Mouse (Mus musculus): ENCODE data around the gene Slc2a1. TPM values are rescaled to one million over a fixed set of nuclear protein-coding genes. Genes with fewer than 3 reads are reported as not detected.

Slc2a1 gene
- polyA plus RNA-seq, 1 experiment from 2014 or later, result 94.2 TPM

DNA sequence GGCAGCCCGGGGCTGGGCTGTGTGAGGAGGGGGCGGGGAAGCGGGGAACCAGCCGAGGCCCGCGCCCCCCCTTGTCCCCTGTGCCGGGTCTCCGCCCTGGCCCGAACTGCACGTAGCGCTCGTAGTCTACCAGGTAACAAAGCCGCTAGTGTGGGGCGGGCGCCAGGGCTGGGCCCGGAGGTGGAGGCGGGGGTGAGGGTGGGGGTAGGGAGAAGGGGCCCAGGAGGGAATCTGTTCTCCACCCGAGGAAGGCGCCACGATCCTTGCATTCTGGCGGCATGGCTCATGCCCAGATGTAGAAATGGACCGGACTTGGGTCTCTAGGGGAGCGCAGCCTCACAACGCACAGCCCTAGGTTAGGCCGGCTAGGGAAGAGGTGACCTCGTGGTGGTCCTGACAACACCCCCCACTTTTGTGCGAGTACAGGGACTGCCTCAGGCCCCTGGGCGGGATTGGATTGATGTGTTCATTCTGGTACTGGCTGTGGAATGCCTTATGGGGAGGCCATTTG is 35.5 kb upstream of the Slc2a1 start:
- Histone ChIP-seq H3K9me3 (ENCODE audit: control insufficient read depth, low read length) (no peaks in the 10 kb centered on the region), H3K4me1 (ENCODE audit: control insufficient read depth, insufficient read depth, low read length) (peaks cover 40% of the 10 kb centered on the region), H3K4me3 (ENCODE audit: low read depth, low read length) (peak overlapping the region; percentile 19; the same call in 1 of the 2 replicates), H3K27me3 (replicated peaks; ENCODE audit: control insufficient read depth, insufficient read depth, low read length) (peaks cover 11% of the 10 kb centered on the region), H3K9ac (ENCODE audit: low read depth, low read length) (peak overlapping the region; percentile 46), H3K27ac (replicated peaks; ENCODE audit: low read depth, low read length) (peak overlapping the region; percentile 84), H3K4me2 (ENCODE audit: low read depth, low read length) (peak overlapping the region; percentile 39), H3K36me3 (ENCODE audit: control insufficient read depth, insufficient read depth, low read length) (no peaks in the 10 kb centered on the region)
- ATAC-seq (ENCODE audit: low read depth) (peak; percentile 93), DNase-seq (ENCODE audit: low spot score) (peak; percentile 89)
- WGBS, result 5% methylated on average over 22 of the region's 28 CpGs

DNA sequence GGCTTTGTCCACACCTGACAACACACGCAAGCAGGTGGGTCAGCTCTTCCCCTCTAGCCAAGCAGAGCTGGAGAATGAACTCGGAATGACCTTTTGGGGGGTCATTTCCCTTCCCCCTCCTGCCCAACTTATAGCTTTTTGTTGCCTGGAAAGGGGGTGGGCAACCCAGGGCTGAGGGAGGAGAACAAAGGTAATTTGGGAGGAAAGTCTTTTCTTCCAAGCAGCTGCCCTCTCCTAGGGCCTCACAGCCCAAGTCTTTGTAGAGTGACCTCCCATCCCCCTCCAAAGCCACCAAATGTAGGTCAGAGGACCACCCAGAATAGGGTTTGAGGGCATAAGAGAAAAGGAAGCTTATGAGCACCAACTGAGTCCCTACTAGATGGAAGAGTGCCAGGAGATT is 34.9 kb upstream of the Slc2a1 start:
- Histone ChIP-seq H3K4me3 (ENCODE audit: low read depth, low read length) (no peak overlapping the region), H3K27me3 (replicated peaks; ENCODE audit: control insufficient read depth, insufficient read depth, low read length) (peaks cover 11% of the 10 kb centered on the region), H3K27ac (replicated peaks; ENCODE audit: low read depth, low read length) (peak overlapping the region; percentile 84), H3K9me3 (ENCODE audit: control insufficient read depth, low read length) (no peaks in the 10 kb centered on the region), H3K4me2 (ENCODE audit: low read depth, low read length) (peak overlapping the region; percentile 39; the same call in 1 of the 2 replicates), H3K4me1 (ENCODE audit: control insufficient read depth, insufficient read depth, low read length) (peaks cover 40% of the 10 kb centered on the region), H3K9ac (ENCODE audit: low read depth, low read length) (no peak overlapping the region; the same call in 1 of the 2 replicates), H3K36me3 (ENCODE audit: control insufficient read depth, insufficient read depth, low read length) (no peaks in the 10 kb centered on the region)
- WGBS, result 34% methylated on average over 2 of the region's 2 CpGs
- DNase-seq (ENCODE audit: low spot score) (no peak), ATAC-seq (ENCODE audit: low read depth) (no peak)

DNA sequence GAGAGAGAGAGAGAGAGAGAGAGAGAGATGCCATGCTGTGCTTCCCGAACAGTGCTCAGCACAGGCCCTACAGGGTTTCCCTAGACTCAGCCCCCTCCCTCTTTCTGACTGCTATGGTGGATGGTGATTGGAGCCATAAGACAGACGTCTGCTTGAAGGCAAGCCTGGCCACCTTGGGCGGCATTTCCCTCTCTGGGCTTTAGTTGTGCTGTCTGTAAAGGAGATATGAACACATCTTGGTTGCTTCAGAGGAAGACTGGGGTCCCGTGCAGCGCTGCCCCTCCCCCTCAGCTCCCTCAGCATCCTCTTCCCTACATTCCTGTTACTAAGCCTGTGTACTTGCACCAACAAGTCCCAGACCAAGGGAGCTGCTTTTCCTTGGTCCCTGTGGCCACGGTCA is 33.9 kb upstream of the Slc2a1 start:
- peaks cover 11% of the 10 kb centered on the region for H3K27me3 ChIP-seq (replicated peaks; ENCODE audit: control insufficient read depth, insufficient read depth, low read length)
- ATAC-seq (ENCODE audit: low read depth) (no peak), DNase-seq (ENCODE audit: low spot score) (no peak)
- no peaks in the 10 kb centered on the region for H3K9me3 ChIP-seq (ENCODE audit: control insufficient read depth, low read length)
- no peak overlapping the region for H3K4me2 ChIP-seq (ENCODE audit: low read depth, low read length)
- H3K4me1 ChIP-seq (ENCODE audit: control insufficient read depth, insufficient read depth, low read length), result peaks cover 40% of the 10 kb centered on the region
- H3K36me3 ChIP-seq (ENCODE audit: control insufficient read depth, insufficient read depth, low read length), result no peaks in the 10 kb centered on the region
- WGBS, result 16% methylated on average over 6 of the region's 6 CpGs
- peak overlapping the region; percentile 15; the same call in 1 of the 2 replicates for H3K27ac ChIP-seq (replicated peaks; ENCODE audit: low read depth, low read length)
- no peak overlapping the region for H3K9ac ChIP-seq (ENCODE audit: low read depth, low read length)
- H3K4me3 ChIP-seq (ENCODE audit: low read depth, low read length), result no peak overlapping the region

DNA sequence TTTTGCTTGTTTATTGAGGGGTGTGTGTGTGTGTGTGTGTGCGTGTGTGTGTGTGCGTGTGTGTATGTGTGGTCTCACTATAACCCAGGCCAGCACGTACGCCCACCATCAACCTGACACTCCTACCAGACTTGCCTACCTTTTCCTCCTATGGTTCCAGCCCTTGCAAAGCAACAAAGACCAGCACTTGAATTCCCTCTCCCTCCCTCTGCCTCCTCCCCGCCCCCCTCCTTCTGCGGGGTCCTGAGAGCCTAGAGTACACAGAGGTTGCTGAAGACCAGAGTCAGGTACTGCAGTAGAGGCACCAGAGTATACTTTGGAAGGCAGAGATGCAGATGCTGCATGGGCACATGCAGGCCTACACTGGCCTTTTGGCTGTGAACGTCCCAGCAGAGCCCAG is 33.2 kb upstream of the Slc2a1 start:
- Histone ChIP-seq H3K27me3 (replicated peaks; ENCODE audit: control insufficient read depth, insufficient read depth, low read length) (peaks cover 11% of the 10 kb centered on the region), H3K27ac (replicated peaks; ENCODE audit: low read depth, low read length) (no peak overlapping the region), H3K9me3 (ENCODE audit: control insufficient read depth, low read length) (no peaks in the 10 kb centered on the region), H3K4me2 (ENCODE audit: low read depth, low read length) (no peak overlapping the region), H3K4me3 (ENCODE audit: low read depth, low read length) (no peak overlapping the region), H3K36me3 (ENCODE audit: control insufficient read depth, insufficient read depth, low read length) (no peaks in the 10 kb centered on the region), H3K9ac (ENCODE audit: low read depth, low read length) (no peak overlapping the region), H3K4me1 (ENCODE audit: control insufficient read depth, insufficient read depth, low read length) (peaks cover 40% of the 10 kb centered on the region)
- ATAC-seq (ENCODE audit: low read depth) (no peak), DNase-seq (ENCODE audit: low spot score) (no peak)
- WGBS, result 55% methylated on average over 7 of the region's 7 CpGs

- Histone ChIP-seq H3K4me3 (ENCODE audit: low read depth, low read length) (no peak overlapping the region), H3K27ac (replicated peaks; ENCODE audit: low read depth, low read length) (no peak overlapping the region), H3K27me3 (replicated peaks; ENCODE audit: control insufficient read depth, insufficient read depth, low read length) (peaks cover 11% of the 10 kb centered on the region), H3K4me2 (ENCODE audit: low read depth, low read length) (no peak overlapping the region), H3K36me3 (ENCODE audit: control insufficient read depth, insufficient read depth, low read length) (no peaks in the 10 kb centered on the region), H3K9me3 (ENCODE audit: control insufficient read depth, low read length) (no peaks in the 10 kb centered on the region), H3K4me1 (ENCODE audit: control insufficient read depth, insufficient read depth, low read length) (peaks cover 37% of the 10 kb centered on the region), H3K9ac (ENCODE audit: low read depth, low read length) (no peak overlapping the region)
- ATAC-seq (ENCODE audit: low read depth) (no peak), DNase-seq (ENCODE audit: low spot score) (no peak)
- 73% methylated on average over 11 of the region's 11 CpGs for WGBS
Measured at GRCm38 (mm10) chr4:119076336-119076735, 32.2 kb upstream of the Slc2a1 start.

DNA sequence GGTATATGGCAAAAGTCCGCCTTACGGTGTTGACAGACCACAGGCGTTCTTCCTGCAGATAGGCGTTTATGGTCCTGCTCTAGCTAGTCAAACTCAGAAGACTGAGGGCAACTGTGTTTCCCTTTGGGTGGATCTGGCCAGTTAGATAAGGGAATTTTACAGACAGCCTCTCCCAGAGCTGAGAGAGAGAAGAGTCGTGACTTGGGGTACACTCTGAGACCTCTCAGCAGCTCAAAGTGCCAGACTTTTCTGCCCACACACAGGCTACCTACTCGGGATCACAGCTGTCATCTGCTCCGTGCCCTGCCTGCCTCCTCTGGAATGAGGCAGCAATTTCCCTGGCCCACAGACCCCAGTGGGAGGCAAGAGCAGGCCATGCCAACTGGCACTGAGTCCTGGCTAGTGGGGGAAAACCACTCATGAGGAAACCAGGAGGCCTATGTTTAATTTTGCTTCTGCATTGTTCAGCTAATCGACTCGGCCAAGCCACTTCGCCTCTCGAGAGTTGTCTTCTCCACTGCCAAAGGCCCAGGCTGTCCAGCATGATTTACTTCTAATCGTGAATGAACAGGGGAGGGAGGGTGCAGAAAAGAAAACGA is 31.3 kb upstream of the Slc2a1 start:
- H3K27me3 ChIP-seq (replicated peaks; ENCODE audit: control insufficient read depth, insufficient read depth, low read length), result peaks cover 4% of the 10 kb centered on the region; the same call in 1 of the 2 replicates
- WGBS, result 56% methylated on average over 13 of the region's 13 CpGs
- H3K4me2 ChIP-seq (ENCODE audit: low read depth, low read length), result no peak overlapping the region
- H3K36me3 ChIP-seq (ENCODE audit: control insufficient read depth, insufficient read depth, low read length), result no peaks in the 10 kb centered on the region
- no peak for ATAC-seq (ENCODE audit: low read depth)
- peak overlapping the region; percentile 33 for H3K27ac ChIP-seq (replicated peaks; ENCODE audit: low read depth, low read length)
- peak; percentile 32 for DNase-seq (ENCODE audit: low spot score)
- no peaks in the 10 kb centered on the region for H3K9me3 ChIP-seq (ENCODE audit: control insufficient read depth, low read length)
- no peak overlapping the region for H3K4me3 ChIP-seq (ENCODE audit: low read depth, low read length)
- H3K9ac ChIP-seq (ENCODE audit: low read depth, low read length), result no peak overlapping the region
- peaks cover 29% of the 10 kb centered on the region for H3K4me1 ChIP-seq (ENCODE audit: control insufficient read depth, insufficient read depth, low read length)

GRCm38 (mm10) chr4:119079928-119080327 is 28.6 kb upstream of the Slc2a1 start:
- Histone ChIP-seq H3K27ac (replicated peaks; ENCODE audit: low read depth, low read length) (no peak overlapping the region), H3K27me3 (replicated peaks; ENCODE audit: control insufficient read depth, insufficient read depth, low read length) (no peaks in the 10 kb centered on the region), H3K9ac (ENCODE audit: low read depth, low read length) (no peak overlapping the region), H3K4me2 (ENCODE audit: low read depth, low read length) (no peak overlapping the region), H3K9me3 (ENCODE audit: control insufficient read depth, low read length) (no peaks in the 10 kb centered on the region), H3K36me3 (ENCODE audit: control insufficient read depth, insufficient read depth, low read length) (no peaks in the 10 kb centered on the region), H3K4me3 (ENCODE audit: low read depth, low read length) (no peak overlapping the region), H3K4me1 (ENCODE audit: control insufficient read depth, insufficient read depth, low read length) (peaks cover 9% of the 10 kb centered on the region)
- WGBS, result 89% methylated on average over 6 of the region's 6 CpGs
- ATAC-seq (ENCODE audit: low read depth) (no peak), DNase-seq (ENCODE audit: low spot score) (no peak)

DNA sequence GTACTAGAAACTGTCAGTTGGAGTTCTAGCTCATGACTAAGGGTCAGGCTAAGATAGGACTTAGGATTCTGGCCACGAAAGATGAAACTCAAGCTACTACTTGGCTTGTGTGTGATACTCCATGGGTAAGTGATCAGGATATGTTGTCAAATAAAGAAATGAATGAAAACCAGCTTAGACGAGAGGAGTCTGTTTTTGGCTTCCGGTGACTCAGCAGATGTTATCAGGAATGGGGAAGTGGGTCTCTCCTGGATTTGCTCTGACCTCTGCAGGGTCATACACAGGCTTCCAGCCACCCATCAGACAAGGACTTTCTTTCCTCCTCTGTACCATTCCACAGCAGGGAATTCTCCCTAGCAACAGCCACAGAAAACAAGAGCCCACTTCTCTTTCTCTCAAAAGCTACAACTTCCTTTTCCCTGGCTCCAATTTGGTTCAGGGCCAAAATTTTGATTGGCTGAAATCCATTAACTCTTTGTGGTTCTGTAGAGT is 25.7 kb upstream of the Slc2a1 start:
- H3K27me3 ChIP-seq (replicated peaks; ENCODE audit: control insufficient read depth, insufficient read depth, low read length), result no peaks in the 10 kb centered on the region
- no peak overlapping the region for H3K9ac ChIP-seq (ENCODE audit: low read depth, low read length)
- H3K9me3 ChIP-seq (ENCODE audit: control insufficient read depth, low read length), result no peaks in the 10 kb centered on the region
- H3K4me1 ChIP-seq (ENCODE audit: control insufficient read depth, insufficient read depth, low read length), result no peaks in the 10 kb centered on the region; the same call in 1 of the 2 replicates
- H3K4me2 ChIP-seq (ENCODE audit: low read depth, low read length), result no peak overlapping the region
- WGBS, result 44% methylated on average over 3 of the region's 3 CpGs
- DNase-seq (ENCODE audit: low spot score) (no peak), ATAC-seq (ENCODE audit: low read depth) (peak; percentile 33; the same call in 1 of the 2 replicates)
- H3K36me3 ChIP-seq (ENCODE audit: control insufficient read depth, insufficient read depth, low read length), result no peaks in the 10 kb centered on the region
- H3K27ac ChIP-seq (replicated peaks; ENCODE audit: low read depth, low read length), result no peak overlapping the region
- no peak overlapping the region for H3K4me3 ChIP-seq (ENCODE audit: low read depth, low read length)

DNA sequence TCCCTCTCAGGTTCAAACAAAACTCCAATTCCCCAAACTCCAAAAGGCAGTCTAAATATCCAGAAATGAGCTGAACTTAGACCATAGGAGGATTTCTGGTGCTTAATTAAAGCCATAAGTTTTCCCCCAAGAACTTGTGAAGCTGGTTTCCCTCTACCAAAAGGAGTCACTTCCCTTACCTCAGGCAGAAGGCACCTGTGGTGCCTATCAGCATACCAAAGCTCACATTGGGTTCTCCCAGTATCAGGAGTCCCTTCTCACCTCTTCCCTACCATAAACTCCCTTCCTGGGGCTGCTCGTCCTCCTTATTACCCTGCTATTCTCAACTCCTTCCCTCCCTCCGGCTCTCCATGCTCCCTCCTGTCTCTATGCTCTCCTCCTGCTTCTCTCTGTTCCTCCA is 20.1 kb upstream of the Slc2a1 start:
- 52% methylated on average over 2 of the region's 2 CpGs for WGBS
- H3K4me1 ChIP-seq (ENCODE audit: control insufficient read depth, insufficient read depth, low read length), result no peaks in the 10 kb centered on the region
- H3K9ac ChIP-seq (ENCODE audit: low read depth, low read length), result no peak overlapping the region
- no peak overlapping the region for H3K4me3 ChIP-seq (ENCODE audit: low read depth, low read length)
- no peak overlapping the region for H3K27ac ChIP-seq (replicated peaks; ENCODE audit: low read depth, low read length)
- no peaks in the 10 kb centered on the region for H3K9me3 ChIP-seq (ENCODE audit: control insufficient read depth, low read length)
- H3K27me3 ChIP-seq (replicated peaks; ENCODE audit: control insufficient read depth, insufficient read depth, low read length), result no peaks in the 10 kb centered on the region
- H3K4me2 ChIP-seq (ENCODE audit: low read depth, low read length), result no peak overlapping the region
- ATAC-seq (ENCODE audit: low read depth) (no peak), DNase-seq (ENCODE audit: low spot score) (no peak)
- no peaks in the 10 kb centered on the region for H3K36me3 ChIP-seq (ENCODE audit: control insufficient read depth, insufficient read depth, low read length)
